Mouse (Mus musculus): ENCODE results near the gene Slc6a16. TPM values are rescaled to one million over a fixed set of nuclear protein-coding genes. Genes with fewer than 3 reads are reported as not detected.
A peak's percentile ranks its signal among the peaks of the same experiment; 100 is the strongest.
"Not testable (repeated sequence)": the region's sequence is repeated elsewhere in the genome, so short reads cannot be mapped to it uniquely, and the experiment has no call there.

Gene Slc6a16
- polyA plus RNA-seq, 1 experiment from 2014 or later: 0.50 TPM

GRCm38 (mm10) chr7:45238723-45239496 lies 2.0 kb upstream of the Slc6a16 start, which contains the start of gene Cd37:
Gene Cd37 (minus strand): TSS chr7:45239115.
- Histone ChIP-seq H3K27ac (0 out of 2 replicates have a peak within 1 kb of the TSS, but pooled peaks have one; percentile 10), H3K36me3 (no peaks in the 10 kb centered on the region), H3K27me3 (ENCODE audit: insufficient read depth, poor library complexity, severe bottlenecking) (peaks cover 53% of the 10 kb centered on the region), H3K4me3 (no peak within 1 kb of the TSS), H3K4me1 (peaks cover 48% of the 10 kb centered on the region), H3K9me3 (no peaks in the 10 kb centered on the region)
- WGBS: 32% methylated on average over 20 of the region's 20 CpGs
- DNase-seq (ENCODE audit: low spot score): peak; percentile 76

- DNase-seq (ENCODE audit: low spot score): no peak
- H3K36me3 ChIP-seq: no peaks in the 10 kb centered on the region
- no peak overlapping the region for H3K4me3 ChIP-seq
- 68% methylated on average over 7 of the region's 7 CpGs for WGBS
- H3K4me1 ChIP-seq: peaks cover 36% of the 10 kb centered on the region
- H3K27ac ChIP-seq: no peak overlapping the region
- H3K9me3 ChIP-seq: no peaks in the 10 kb centered on the region
- H3K27me3 ChIP-seq (ENCODE audit: insufficient read depth, poor library complexity, severe bottlenecking): peaks cover 53% of the 10 kb centered on the region
Measured at GRCm38 (mm10) chr7:45240109-45240508, 776 bp upstream of the Slc6a16 start.

- Histone ChIP-seq H3K4me3 (peak overlapping the region; percentile 49), H3K36me3 (no peaks in the 10 kb centered on the region), H3K4me1 (peaks cover 26% of the 10 kb centered on the region), H3K9me3 (no peaks in the 10 kb centered on the region), H3K27ac (peak overlapping the region; percentile 88), H3K27me3 (ENCODE audit: insufficient read depth, poor library complexity, severe bottlenecking) (peaks cover 48% of the 10 kb centered on the region)
- no peak for DNase-seq (ENCODE audit: low spot score)
- 78% methylated on average over 6 of the region's 6 CpGs for WGBS
Measured at GRCm38 (mm10) chr7:45241389-45241749, 484 bp downstream of the Slc6a16 start.

- Histone ChIP-seq H3K4me1 (no peaks in the 10 kb centered on the region), H3K9me3 (no peaks in the 10 kb centered on the region), H3K27ac (no peak overlapping the region), H3K27me3 (ENCODE audit: insufficient read depth, poor library complexity, severe bottlenecking) (no peaks in the 10 kb centered on the region), H3K36me3 (no peaks in the 10 kb centered on the region), H3K4me3 (no peak overlapping the region)
- WGBS: 30% methylated on average over 3 of the region's 3 CpGs
- peak; percentile 65 for DNase-seq (ENCODE audit: low spot score)
Measured at GRCm38 (mm10) chr7:45247666-45248065, 6.8 kb downstream of the Slc6a16 start.

GRCm38 (mm10) chr7:45253806-45254205 lies 12.9 kb downstream of the Slc6a16 start:
- Histone ChIP-seq H3K36me3 (no peaks in the 10 kb centered on the region), H3K4me3 (no peak overlapping the region), H3K27ac (no peak overlapping the region), H3K27me3 (ENCODE audit: insufficient read depth, poor library complexity, severe bottlenecking) (no peaks in the 10 kb centered on the region), H3K4me1 (peaks cover 8% of the 10 kb centered on the region; the same call in 1 of the 2 replicates), H3K9me3 (no peaks in the 10 kb centered on the region)
- WGBS: 88% methylated on average over 8 of the region's 8 CpGs
- peak; percentile 59 for DNase-seq (ENCODE audit: low spot score)

GRCm38 (mm10) chr7:45255822-45256221 lies 14.9 kb downstream of the Slc6a16 start:
- not testable (repeated sequence) for H3K27ac ChIP-seq
- whole genome bisulfite sequencing: 79% methylated on average over 7 of the region's 7 CpGs
- peaks cover 18% of the 10 kb centered on the region; the same call in 1 of the 2 replicates for H3K27me3 ChIP-seq (ENCODE audit: insufficient read depth, poor library complexity, severe bottlenecking)

GRCm38 (mm10) chr7:45257063-45257840 lies 16.4 kb downstream of the Slc6a16 start:
- no peaks in the 10 kb centered on the region for H3K9me3 ChIP-seq
- 48% methylated on average over 11 of the region's 11 CpGs for WGBS
- H3K4me1 ChIP-seq: peaks cover 22% of the 10 kb centered on the region
- H3K36me3 ChIP-seq: no peaks in the 10 kb centered on the region
- H3K4me3 ChIP-seq: no peak overlapping the region
- no peak overlapping the region; the same call in 1 of the 2 replicates for H3K27ac ChIP-seq
- peak; percentile 63 for DNase-seq (ENCODE audit: low spot score)
- peaks cover 19% of the 10 kb centered on the region; the same call in 1 of the 2 replicates for H3K27me3 ChIP-seq (ENCODE audit: insufficient read depth, poor library complexity, severe bottlenecking)

More at GRCm38 (mm10) chr7:45255822-45256221, 14.9 kb downstream of the Slc6a16 start:
- H3K4me1 ChIP-seq; H3K4me3 ChIP-seq; H3K36me3 ChIP-seq; H3K9me3 ChIP-seq; DNase-seq (ENCODE audit: low spot score): not testable (repeated sequence)

GRCm38 (mm10) chr7:45259281-45259680 lies 18.4 kb downstream of the Slc6a16 start:
- WGBS: 82% methylated on average over 8 of the region's 8 CpGs
- DNase-seq (ENCODE audit: low spot score): peak; percentile 63
- Histone ChIP-seq H3K4me1 (peaks cover 37% of the 10 kb centered on the region), H3K27ac (no peak overlapping the region), H3K36me3 (no peaks in the 10 kb centered on the region), H3K9me3 (no peaks in the 10 kb centered on the region), H3K27me3 (ENCODE audit: insufficient read depth, poor library complexity, severe bottlenecking) (peaks cover 19% of the 10 kb centered on the region; the same call in 1 of the 2 replicates), H3K4me3 (no peak overlapping the region)

GRCm38 (mm10) chr7:45262266-45262665 lies 21.4 kb downstream of the Slc6a16 start:
- H3K9me3 ChIP-seq: no peaks in the 10 kb centered on the region
- H3K27ac ChIP-seq: peak overlapping the region; percentile 66
- DNase-seq (ENCODE audit: low spot score): no peak
- H3K4me3 ChIP-seq: no peak overlapping the region
- 26% methylated on average over 7 of the region's 7 CpGs for WGBS
- H3K27me3 ChIP-seq (ENCODE audit: insufficient read depth, poor library complexity, severe bottlenecking): peaks cover 21% of the 10 kb centered on the region; the same call in 1 of the 2 replicates
- H3K36me3 ChIP-seq: no peaks in the 10 kb centered on the region
- peaks cover 34% of the 10 kb centered on the region for H3K4me1 ChIP-seq

- H3K27me3 ChIP-seq (ENCODE audit: insufficient read depth, poor library complexity, severe bottlenecking): peaks cover 29% of the 10 kb centered on the region; the same call in 1 of the 2 replicates
- DNase-seq (ENCODE audit: low spot score): no peak
- no peaks in the 10 kb centered on the region for H3K36me3 ChIP-seq
- 61% methylated on average over 7 of the region's 7 CpGs for WGBS
- no peak overlapping the region for H3K4me3 ChIP-seq
- H3K9me3 ChIP-seq: no peaks in the 10 kb centered on the region
- peak overlapping the region; percentile 66; the same call in 1 of the 2 replicates for H3K27ac ChIP-seq
- H3K4me1 ChIP-seq: peaks cover 35% of the 10 kb centered on the region
Measured at GRCm38 (mm10) chr7:45263006-45263607, 22.2 kb downstream of the Slc6a16 start.

GRCm38 (mm10) chr7:45264348-45264747 lies 23.5 kb downstream of the Slc6a16 start:
- Histone ChIP-seq H3K36me3 (no peaks in the 10 kb centered on the region), H3K4me3 (no peak overlapping the region), H3K27ac (no peak overlapping the region), H3K4me1 (peaks cover 41% of the 10 kb centered on the region), H3K9me3 (no peaks in the 10 kb centered on the region), H3K27me3 (ENCODE audit: insufficient read depth, poor library complexity, severe bottlenecking) (peaks cover 37% of the 10 kb centered on the region; the same call in 1 of the 2 replicates)
- DNase-seq (ENCODE audit: low spot score): no peak
- WGBS: 62% methylated on average over 3 of the region's 3 CpGs

GRCm38 (mm10) chr7:45265518-45265917 lies 24.6 kb downstream of the Slc6a16 start:
- Histone ChIP-seq H3K4me3 (no peak overlapping the region), H3K9me3 (no peaks in the 10 kb centered on the region), H3K27me3 (ENCODE audit: insufficient read depth, poor library complexity, severe bottlenecking) (peaks cover 31% of the 10 kb centered on the region; the same call in 1 of the 2 replicates), H3K4me1 (peaks cover 41% of the 10 kb centered on the region), H3K36me3 (no peaks in the 10 kb centered on the region), H3K27ac (no peak overlapping the region)
- no peak for DNase-seq (ENCODE audit: low spot score)
- WGBS: 75% methylated on average over 1 of the region's 1 CpGs
